Mouse (Mus musculus): ENCODE results near the gene Rcbtb2.
"Not testable (repeated sequence)": the region's sequence is repeated elsewhere in the genome, so short reads cannot be mapped to it uniquely, and the experiment has no call there.

Rcbtb2 gene

DNA sequence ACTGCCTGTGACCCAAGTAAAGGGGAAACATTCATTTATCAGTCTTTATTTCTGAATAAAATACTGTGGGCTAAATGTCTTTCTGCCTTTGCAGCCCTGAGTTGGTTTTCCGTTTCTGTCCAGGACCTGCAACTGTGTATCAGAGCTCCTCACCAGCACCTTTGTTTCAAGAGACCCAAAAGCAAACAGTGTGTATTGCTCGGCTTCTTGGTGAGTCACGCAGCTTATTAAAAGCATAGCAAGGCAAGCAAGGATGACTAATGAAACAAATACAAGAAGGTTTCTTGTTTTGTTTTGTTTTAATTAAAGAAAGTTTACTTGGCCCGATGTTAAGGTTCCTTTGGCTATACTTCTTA is at the start of gene Rcbtb2:
Rcbtb2 (plus strand) TSS at position 115 of the 356 bp plus-strand sequence.
- DNase-seq: no peak

DNA sequence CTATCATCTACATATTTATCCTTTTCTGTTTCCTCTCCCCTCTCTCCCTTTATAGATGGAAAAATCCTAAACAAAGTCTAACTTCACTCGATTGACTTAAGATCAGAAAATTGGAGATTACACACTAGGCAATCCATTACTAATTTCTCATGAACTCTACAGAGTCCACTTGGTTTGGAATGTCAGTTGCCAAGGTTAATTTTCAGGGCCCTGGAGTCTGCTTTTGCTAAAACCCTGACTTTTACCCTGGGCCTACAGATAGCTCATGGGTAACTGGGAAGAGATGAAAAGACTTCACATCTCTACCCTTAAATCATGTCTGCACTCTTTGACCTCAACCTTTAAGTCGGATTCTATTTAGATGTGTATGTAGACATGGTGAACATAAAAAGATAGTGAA is 39.3 kb upstream of the Rcbtb2 start:
- DNase-seq: no peak

DNA sequence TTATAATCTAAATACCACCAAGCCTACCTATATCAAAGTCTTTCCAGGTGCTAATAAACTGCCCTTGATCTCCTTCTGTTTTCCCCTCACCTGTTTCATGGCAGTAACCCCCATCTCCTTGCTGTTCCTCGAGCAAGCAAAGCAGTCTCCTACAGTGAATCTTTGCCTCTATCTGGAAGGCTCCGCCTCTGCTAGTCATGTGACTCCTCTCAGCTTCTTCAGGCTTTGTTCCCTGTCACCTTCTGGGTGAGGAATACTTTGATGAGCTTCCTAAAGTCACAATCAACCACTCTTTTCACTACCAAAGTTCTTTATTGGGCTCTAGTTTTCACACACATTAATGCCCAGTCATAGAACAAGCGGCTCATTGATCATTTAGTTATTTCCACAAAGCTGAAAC is 36.4 kb upstream of the Rcbtb2 start:
- no peak for DNase-seq

DNA sequence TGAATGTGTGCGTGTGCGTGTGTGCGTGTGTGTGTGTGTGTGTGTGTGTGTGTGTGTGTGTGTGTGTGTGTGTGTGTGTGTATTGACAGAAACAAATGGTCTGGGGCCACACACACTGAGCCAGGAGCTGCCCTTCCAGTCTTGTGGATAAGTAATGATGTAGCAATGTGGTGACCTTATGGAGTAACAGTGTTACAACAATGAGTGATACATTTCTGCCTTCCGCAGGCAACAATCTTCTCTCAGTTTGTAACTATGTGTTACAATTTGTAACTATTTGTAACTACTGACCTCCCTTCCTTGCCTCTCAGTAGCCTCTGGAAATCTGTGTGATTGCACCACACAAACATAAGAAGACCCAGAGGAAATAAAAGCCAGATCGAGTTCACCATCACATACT is 35.6 kb upstream of the Rcbtb2 start:
- DNase-seq: no peak

DNA sequence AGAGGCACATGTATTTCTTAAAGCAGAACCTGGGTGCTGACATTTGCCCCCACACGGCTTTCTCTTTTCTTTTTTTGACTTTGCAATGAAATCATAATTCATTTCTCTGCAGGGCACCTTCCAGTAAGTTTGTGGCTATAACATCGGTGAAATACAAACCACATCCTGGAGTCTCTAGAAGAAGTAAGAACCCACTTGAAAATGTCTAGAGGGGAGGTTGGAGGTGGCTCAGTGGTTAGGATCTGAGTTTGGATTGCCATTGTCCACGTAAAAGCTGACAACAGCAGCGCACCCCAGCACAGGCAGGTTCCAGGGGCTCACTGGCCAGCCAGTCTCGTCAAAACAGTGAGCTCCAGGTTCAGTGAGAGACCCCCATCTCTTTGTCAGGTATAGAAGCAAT is 35.1 kb upstream of the Rcbtb2 start:
- no peak for DNase-seq

DNA sequence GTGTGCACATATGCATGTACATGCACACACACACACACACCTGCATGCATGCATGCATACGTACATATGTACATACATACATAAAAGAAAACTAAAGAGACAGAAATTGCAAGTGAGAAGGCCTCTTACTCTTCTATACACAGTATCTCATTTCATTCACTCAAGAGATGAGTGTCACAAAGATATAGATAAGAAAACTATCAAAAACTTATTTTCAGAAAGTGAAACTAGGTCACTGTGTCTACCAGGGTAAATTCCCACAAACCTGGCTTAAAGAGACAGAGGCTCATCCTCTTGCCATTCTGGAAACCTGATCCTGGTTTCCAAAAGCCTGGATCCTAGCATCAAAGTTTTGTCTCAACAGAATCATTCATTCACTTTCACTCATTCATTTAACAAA is 34.6 kb upstream of the Rcbtb2 start:
- DNase-seq: no peak

DNA sequence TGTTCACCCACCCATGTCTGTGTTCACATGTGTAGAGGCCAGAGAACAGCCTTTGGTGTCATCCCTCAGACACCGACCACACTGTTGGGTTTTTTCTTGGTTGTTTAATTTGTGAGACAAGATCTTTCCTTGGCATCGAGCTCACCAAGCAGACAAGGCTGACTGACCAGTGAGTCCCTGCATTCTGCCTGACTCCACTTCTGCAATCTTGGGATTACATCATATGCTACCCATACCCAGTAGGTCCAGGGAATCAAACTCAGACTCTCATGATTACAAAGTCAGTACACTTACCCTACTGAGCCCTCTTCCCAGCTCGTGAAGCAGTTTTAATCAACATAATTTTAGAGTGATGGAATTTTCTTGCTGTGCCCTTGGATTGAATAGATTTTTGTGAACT is 30.0 kb upstream of the Rcbtb2 start:
- no peak for DNase-seq

DNA sequence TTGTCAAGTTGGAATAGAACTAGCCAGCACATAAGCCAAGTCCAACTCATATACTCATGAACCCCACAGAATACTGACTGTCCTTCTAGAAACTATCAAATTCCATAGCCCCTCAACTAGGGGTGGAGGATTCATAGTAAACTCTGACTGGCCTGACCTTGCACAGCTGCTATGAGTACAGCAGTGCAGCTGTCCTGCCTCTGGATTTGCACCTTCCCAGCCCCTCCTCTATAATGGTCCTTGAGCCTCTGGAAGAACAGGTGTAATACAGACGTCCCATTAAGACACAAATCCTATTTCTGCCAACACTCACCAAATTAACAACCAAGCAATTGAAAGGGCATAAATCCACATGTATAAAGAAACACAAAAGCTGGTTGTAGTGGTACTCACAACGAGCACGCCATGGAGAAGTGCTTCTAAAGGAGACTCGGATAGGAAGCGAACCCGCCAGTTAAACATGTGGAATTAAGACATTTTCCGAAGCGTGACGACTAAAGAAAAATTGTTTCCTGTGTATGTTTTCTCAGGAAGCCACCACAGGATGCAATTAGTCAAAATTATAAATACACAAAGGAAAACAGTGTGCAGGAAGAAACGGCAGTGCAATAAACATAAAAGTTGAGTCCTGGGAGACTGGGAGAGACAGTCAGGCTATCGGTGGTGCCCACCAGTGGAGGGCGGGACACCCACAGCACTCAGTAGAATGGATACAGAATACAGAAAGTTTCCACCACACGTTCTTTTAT is 27.9 kb upstream of the Rcbtb2 start:
- peak; percentile 30 for DNase-seq

DNA sequence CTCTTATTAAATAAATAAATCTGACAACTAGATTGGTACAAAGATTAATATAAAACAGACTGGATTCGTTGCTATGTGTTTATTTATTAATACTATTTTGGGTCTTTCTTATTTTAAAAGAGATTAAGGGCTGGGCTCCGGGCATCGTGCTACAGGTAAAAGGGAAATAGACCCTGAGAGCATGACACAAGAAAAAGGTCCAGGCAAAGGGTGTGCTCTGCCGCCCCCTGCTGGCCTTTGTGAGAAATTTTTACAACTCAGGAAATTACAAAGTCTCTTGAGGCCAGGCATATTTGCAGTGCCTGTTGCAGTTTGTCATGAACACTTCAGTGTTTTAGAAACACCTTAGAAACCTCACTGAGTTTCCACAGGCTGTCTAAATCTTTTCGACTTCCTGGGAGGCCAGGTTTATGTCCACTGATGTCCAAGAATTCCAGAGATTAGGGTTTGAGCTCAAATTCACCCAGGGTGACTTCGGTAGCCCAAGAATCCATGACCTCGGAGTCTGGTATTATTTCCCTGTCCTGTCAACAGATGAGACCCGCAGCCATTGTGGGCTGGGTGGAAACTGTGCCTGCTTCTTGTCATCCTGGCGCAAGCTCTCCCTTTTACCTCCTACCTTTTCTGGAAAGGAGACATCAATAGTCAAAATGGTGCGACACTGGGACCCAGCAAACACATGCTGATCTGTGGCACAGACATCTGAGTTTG is 24.0 kb upstream of the Rcbtb2 start:
- peak; percentile 66 for DNase-seq

DNA sequence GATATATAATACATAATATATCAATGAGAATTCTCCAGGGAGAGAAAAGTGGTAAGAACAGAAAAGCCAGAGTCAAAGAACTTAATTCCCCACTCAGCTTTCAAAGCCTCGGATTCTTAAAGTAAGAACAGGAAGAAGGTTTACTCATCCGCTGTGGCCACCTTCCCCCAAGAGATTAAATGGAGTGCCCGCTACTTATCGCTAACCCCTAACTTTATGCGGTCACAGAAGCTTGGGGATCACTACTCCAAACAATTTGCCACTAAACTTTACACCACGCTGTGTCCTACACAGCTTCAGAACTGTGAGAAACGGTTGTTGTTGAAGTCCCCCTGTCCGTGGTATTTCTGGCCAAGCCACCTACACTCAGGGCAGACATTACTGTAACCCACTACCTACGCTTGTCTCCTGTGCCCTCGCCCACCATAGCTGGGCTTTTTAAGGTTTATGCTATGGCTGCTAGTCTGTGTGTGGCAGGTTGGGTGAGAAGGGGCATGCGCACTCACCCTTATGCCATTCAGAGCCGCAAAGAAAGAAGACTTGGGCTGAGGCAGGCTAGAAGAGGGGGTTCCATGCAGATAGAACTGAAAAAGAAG is 20.5 kb upstream of the Rcbtb2 start:
- no peak for DNase-seq

DNA sequence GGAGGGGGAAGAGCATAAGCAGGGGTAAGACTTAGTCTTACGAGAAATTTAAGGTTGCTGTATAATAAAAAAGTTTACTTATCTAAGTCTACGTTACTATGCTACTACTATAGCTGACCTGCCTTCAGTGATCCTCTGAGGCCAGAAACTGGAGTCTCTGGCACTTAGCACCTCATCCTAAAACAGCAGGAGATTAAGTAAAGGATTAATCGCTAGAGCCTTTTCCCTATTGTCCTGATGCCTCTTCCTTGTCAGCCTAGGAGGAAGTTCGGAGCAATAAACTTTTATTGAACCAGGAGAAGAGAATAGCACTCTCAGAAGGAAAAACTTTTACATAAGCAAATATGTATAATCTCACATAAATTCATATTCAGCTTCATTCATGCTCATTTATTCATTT is 19.9 kb upstream of the Rcbtb2 start:
- not testable (repeated sequence) for DNase-seq

DNA sequence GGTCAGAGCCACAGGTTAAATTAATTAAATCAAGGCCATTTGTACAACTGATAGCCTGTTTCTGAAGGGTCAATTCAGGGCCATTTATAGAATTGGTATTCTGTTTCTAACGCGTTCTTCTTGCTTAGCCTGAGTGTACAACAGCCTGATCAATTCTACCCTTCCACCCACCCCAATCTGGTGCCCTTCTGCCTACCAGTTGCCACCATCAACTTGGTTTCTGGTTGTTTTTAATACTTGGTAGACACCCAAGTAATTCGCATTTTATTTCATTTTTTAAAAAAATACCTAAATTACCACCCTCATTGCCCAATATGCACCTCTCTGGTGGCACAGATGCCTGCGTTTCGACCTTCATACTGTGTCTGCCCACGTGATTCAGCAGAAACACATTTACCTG is 17.9 kb upstream of the Rcbtb2 start:
- no peak for DNase-seq

DNA sequence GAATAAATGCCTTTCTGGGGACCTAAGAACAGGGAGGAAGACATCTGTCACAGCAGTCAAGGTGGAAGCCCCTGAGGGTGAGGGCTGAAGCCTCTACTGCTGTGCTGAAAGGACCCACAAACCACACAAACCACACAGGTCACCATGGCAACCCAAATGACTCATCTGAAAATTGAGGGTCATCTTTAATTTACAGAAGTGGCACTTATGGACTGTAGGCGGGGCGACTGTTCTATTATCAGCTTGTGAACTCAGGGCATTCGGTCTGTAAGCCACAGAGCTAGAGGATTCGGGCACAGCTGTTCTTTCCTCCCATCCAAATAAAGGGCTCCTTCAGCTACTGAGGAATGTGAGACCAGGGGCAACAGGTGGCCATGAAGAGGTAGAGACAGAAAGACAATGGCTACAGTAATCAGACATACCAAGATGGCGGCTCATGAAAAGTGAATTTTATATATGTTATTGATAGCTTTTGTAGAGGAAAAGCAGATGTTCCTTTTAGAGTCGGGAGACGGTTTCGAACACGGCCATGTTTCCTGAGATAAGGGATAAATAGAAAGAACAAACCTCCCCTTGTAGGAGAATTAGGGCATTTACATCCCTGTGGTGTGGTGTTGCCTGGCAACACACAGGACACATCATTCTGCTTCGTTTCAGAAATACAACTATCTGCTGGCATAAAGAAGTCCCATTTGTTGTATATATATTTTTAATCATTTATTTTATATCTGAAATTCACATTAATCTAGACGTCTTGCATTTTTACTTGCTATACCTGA is 17.2 kb upstream of the Rcbtb2 start:
- DNase-seq: no peak

DNA sequence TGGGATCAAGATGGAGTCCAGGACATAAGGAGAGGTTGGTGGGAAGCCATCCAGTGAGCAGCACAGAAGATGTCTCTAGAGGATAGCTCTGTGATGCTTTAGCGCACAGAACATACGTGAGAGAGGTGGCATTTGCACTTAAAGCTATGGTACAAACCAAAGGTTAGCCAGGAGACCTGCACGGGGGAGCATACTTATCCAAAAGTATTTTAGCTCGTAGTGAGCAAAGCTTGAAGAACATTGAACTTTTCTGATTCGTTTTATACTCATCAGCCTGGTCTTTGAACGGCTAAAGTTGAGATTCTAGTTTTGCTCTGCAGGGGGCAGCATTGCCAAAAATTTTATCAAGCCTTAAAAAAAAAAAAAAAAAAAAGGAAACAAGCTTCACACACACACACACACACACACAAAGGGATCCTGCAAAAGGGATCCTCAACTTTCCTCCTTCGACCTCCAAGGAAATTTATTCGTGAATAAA is 16.6 kb upstream of the Rcbtb2 start:
- DNase-seq: peak; percentile 79

DNA sequence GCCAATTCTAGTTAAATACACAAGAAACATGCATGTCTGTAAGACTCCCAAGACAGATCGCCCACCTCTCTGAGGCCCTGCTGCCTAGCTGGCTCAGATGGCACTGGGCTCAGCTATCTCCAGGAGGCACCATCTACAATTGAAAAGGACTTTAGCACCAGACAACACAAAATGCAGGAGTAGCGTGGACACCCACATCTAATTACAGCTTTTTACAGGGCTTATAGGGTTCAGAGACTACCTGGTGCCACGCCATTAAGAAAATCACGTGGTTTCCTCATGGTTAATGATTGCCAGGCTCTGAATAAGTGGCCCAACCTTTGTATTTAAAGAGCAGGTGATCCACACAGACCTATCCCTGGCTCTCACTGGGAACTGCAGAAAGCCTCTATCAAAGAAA is 15.9 kb upstream of the Rcbtb2 start:
- peak; percentile 64 for DNase-seq

DNA sequence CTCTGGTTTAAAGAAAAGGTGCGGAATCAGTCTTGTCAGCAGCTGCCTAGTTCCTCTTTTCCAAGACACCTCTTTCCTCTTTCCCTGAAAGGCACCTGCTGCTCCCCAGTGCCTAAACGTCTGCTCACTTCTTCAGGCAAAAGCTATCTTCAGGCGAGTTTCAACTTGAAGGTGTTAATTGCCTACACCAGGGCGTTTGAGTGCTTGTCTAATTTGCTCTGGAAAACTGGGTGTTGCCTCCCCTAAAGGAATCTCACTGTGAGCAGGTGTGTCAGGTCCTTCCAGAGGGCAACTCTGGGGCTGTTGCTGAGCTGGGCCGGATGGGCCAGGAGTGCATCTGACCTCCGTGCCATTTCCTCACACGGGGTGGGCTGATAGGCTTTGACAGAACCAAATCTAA is 15.5 kb upstream of the Rcbtb2 start:
- no peak for DNase-seq

DNA sequence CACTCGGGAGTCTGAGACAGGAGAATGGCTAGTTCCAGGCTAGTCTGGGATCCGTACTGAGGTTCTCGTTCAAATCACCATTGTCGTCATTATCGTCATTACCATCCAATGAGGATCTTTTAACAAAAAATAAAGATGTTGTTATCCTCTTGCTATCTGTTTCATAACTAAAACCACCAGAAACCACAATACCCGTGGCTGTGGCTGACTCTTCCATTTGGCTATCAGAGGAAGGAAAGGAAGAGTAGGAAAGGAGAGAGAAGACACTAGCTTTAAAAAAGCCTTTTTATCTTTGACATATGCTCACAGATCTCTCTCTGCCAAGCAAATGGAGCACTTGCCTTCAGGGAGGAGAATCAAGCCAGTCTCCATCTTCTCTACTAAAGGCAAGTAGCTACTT is 14.9 kb upstream of the Rcbtb2 start:
- no peak for DNase-seq

DNA sequence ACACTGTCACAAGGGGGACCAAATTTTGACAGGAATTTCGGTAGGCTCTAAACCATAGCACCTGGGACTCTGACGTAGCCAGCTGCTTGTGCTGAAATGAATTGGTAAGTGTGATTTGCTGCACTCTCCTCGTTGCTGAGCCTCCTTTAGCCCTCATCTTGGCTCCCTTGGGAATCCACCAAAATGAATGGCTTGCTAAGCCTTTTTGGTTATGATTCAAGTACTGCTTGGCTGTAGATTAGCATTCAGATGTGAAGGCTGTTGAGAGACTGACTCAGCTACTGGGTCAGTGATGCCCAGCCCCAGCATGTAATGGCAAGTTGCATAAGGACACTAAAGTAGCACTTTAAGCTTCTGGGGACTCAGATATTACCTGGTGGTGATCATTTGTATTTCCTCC is 12.2 kb upstream of the Rcbtb2 start:
- no peak for DNase-seq

DNA sequence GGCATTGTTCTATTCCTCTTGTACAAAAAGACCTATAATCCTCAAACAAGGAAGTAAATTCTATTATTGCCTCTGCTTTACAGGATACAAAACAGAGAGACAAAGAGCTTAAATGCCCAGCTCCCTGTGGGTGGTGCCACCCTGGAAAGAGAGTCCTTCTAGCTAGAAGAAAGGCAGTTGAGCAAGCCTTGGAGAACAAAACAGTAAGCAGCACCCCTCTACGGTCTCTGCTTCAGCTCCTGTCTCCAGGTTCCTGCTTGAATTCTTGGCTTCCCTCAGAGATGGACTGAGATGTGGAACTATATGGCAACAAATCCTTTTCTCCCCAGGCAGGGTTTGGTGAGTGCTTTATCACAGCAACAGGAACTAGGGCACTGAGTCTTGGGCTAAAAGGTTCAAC is 11.7 kb upstream of the Rcbtb2 start:
- DNase-seq: no peak

DNA sequence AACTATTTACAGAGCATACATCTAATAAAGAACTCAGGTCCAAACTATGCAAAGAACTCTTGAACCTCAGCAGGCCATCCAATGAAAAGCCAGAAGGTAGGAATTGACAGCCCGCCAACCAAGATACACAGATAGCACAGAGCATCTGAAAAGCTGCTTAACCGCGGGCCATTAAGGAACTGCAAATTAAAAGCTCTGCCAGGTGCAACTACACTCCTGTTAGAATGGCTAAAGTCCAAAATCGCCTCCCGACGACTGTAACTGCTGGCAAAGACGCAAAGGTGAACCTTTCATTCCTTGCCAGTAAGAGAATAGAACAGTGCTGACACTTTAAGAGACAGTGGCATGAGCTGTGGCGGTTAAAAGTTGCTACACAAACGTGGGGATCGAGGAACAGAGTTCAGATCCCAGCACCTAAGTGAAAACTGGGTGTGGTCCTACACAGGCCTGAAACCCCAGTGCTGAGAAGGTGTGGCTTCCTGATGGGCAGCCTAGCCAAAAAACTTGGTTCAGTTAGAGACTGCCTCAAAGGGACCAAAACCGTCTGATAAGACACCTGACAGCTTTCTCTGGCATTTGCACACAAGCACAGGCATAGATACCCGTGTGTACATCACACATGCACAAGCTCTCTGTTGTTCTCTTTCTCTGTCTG is 10.5 kb upstream of the Rcbtb2 start:
- no peak for DNase-seq

DNA sequence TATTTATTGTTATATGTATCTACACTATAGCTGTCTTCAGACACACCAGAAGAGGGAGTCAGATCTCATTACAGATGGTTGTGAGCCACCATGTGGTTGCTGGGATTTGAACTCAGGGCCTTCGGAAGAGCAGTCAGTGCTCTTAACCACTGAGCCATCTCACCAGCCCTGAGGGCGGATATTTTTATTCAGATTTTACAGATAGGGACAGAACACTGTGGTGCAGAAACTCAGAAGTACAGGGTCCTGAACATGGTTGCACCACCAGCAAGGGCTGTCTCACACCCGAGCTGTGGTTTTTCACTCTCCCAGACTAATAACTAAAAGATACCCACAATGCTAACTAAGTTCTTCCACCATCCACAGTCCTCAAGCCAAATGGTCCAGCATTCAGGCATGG is 7.9 kb upstream of the Rcbtb2 start:
- not testable (repeated sequence) for DNase-seq

DNA sequence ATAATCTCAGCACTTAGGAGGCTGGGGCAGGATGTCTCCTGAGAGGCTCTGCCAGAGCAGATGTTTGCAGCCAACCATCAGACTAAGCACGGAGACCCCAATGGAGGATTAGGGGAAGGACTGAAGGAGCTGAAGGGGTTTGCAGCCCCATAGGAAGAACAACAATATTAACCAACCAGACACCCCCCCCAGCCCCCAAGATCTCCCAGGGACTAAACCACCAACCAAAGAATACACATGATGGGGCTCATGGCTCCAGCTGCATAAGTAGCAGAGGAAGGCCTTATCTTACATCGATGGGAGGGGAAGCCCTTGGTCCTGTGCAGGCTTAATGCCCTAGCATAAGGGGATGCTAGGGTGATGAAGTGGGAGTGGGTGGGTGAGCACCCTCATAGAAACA is 6.5 kb upstream of the Rcbtb2 start:
- DNase-seq: no peak

DNA sequence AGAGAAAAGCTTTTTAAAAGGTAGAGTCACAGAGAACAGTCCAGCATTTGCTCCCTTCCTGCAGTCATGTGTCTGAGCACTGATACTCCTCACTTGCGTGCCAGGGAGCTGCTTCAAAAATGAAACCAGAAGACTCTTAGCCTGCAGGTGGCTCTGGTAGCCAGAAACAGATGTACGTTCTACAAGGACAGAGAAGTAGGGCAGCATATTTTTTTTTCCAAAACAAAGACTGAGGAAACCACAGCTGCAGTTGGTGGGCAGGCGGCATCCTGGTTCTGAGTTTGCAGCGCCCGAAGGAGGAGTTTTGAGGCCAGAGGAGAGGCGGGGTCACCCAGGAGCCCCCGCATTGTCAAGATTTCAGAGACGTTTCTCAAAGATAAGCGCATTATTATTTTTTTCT is 5.9 kb upstream of the Rcbtb2 start:
- DNase-seq: peak; percentile 60
